Comparison of ENCODE assay signal across 18 mouse cellular contexts in the genomic region with DNA sequence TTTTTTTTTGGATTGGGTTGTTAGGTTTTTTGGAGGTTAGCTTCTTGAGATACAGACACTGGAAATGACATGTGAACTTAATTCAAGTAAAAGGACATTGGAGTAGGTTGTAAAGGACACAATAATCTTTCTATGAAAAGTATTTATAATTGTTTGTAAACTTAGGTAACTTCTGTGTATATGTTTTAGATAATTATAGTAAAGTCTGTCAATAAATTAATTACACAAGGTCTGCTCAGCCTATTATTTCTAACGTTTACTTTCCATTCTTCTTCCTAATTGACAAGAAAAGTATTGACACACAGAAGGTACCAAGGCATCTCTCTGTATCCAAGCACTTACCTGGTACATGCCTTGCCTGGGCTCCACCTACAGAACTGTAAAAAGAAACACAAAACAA. TPM values are rescaled to one million over a fixed set of nuclear protein-coding genes. Genes with fewer than 3 reads are reported as not detected.
DNase-seq lines count a peak whose midpoint lies in the region; TF ChIP-seq lines count a peak whose summit lies in the region.
"Had no signal": no experiment of that assay in that cellular context is flagged by ENCODE, and none has a peak within 500 bp of the region (broad histone marks: within the 10 kb centered on the region; RNA-seq: fewer than 3 reads in every experiment).

TSS of gene Olfr1192-ps1 (plus strand) at position 301 of the 400 bp plus-strand sequence.

- TF ChIP-seq POLR2A in olfactory bulb, adult 2 months (IDR thresholded peaks at IDR 0.05; ENCODE audit: insufficient read depth, low read depth, low read length): no peak

- H3K4me3 ChIP-seq in olfactory bulb, adult 2 months (ENCODE audit: insufficient read depth, low read depth, low read length): no peak within 1 kb of the TSS

- DNase-seq in kidney, adult 8-10 months: no peak
- DNase-seq: adrenal gland, adult 2 months; adrenal gland, adult 8-10 months; adrenal gland, postnatal 10 days; adrenal gland, postnatal 14 days; adrenal gland, postnatal 25 days; adrenal gland, postnatal 36 days; B cell, adult 2 months; cerebellum, adult 11 months; cerebellum, adult 11-12 months; cerebellum, adult 18-20 months; cerebellum, adult 2 months had no signal

- WGBS in olfactory bulb, adult 2 months: 17% methylated on average over 1 of the region's 1 CpGs

- TF ChIP-seq CTCF in olfactory bulb, adult 2 months (IDR thresholded peaks at IDR 0.05; ENCODE audit: insufficient read depth, low read depth, low read length): no peak

- H3K27ac ChIP-seq in olfactory bulb, adult 2 months (ENCODE audit: insufficient read depth, low read depth, low read length): no peak within 1 kb of the TSS

- no peaks in the 10 kb centered on the region for H3K4me1 ChIP-seq in olfactory bulb, adult 2 months (ENCODE audit: control insufficient read depth, insufficient read depth, low read length)

RNA-seq across cellular contexts. Expression of gene Olfr1192-ps1, which starts in this region (rescaled TPM):
- 63.7 TPM in 1 of 2 replicates, not detected in the other for polyA plus RNA-seq in olfactory bulb, adult 2 months (2012; ENCODE audit: insufficient read depth, insufficient read length, low replicate concordance, missing spikeins)
- polyA plus RNA-seq: activated CD4-positive, CD25-positive, alpha-beta regulatory T cell, adult 4 months; adrenal gland, adult 2 months; brain, embryonic 14.5 days; C2C12; cerebellum, adult 2 months; G1E; Patski had no signal
